Mouse (Mus musculus): ENCODE results near the gene Parp9. TPM values are rescaled to one million over a fixed set of nuclear protein-coding genes. Genes with fewer than 3 reads are reported as not detected.
"Not testable (repeated sequence)": the region's sequence is repeated elsewhere in the genome, so short reads cannot be mapped to it uniquely, and the experiment has no call there.

Parp9 gene
- total RNA-seq, 2 experiments from 2014 or later, result 4.3 to 4.7 TPM

- DNase-seq, result peak; percentile 49 to 50
- intact Hi-C loops (cut with DNase I), result loop anchor here (5.0 kb wide), 1 partner anchor 111 kb away; the partner anchor contains the start of gene Parp14
Observed at GRCm38 (mm10) chr16:35983517-35984101, 45.3 kb downstream of the Parp9 start.

DNA sequence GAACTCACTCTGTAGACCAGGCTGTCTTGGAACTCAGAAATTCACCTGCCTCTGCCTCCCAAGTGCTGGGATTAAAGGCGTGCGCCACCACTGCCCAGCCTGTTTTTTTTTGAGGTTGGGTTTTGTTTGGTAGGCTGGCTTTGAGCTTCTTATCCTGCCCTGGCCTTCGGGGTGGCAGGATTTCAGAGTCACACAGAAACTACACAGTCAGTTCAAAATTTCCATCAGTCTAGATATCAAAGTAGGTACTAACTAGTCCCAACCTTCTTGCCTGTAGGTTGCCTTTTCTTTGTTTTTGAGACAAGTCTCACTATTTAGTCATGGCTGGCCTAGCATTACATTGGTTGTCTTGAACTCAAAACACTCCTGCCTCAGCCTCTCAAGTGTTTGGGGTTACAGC, 46.2 kb downstream of the Parp9 start:
- DNase-seq, result no peak

DNA sequence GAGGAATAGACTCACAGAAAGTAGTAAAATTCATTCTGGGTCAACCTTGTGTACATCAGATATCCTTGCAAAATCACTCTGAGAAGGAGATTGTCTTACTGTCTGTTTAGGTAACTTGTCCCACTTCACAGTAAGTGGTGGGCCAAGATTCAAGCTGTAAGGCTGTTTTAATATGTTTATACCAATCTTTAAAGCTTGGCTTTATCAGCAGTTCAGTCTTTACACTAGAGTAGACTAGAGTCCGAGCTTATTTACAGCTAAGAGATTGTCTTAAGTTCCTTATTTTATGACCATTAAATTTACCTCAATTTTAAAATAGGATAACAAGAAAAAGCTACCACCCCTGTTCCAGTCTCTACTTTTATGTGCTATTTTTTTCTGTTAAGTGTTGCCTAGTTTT, 49.7 kb downstream of the Parp9 start:
- intact Hi-C loops (cut with DNase I), result no loop called here
- DNase-seq, result no peak

More for the DNA sequence above, 46.2 kb downstream of the Parp9 start:
- intact Hi-C loops (cut with DNase I), result loop anchor here (5.0 kb wide), 1 partner anchor 112 kb away; the partner anchor contains the start of gene Parp14

GRCm38 (mm10) chr16:35992391-35992790, 54.1 kb downstream of the Parp9 start:
- DNase-seq, result no peak
- intact Hi-C loops (cut with DNase I), result no loop called here

GRCm38 (mm10) chr16:35993316-35993715, 55.0 kb downstream of the Parp9 start:
- intact Hi-C loops (cut with DNase I), result no loop called here

DNA sequence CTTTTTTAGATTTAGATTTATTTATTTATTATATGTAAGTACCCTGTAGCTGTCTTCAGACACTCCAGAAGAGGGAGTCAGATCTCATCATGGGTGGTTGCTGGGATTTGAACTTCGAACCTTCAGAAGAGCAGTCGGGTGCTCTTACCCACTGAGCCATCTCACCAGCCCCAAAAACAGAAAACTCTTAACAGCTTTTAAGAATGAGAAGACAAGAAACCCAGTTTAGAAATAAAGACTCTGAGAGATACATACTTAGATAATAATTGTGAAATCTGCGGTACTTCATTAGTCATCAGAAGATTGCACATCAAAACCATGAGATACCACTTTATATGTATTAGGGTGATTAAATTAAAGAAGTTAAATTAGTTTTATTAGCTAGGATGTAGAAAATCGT, 60.6 kb downstream of the Parp9 start:
- DNase-seq; intact Hi-C loops (cut with DNase I): not testable (repeated sequence)

More at GRCm38 (mm10) chr16:35993316-35993715, 55.0 kb downstream of the Parp9 start:
- DNase-seq, result no peak

- DNase-seq, result no peak
- intact Hi-C loops (cut with DNase I), result no loop called here
Observed at GRCm38 (mm10) chr16:36008396-36008795, 70.1 kb downstream of the Parp9 start.

DNA sequence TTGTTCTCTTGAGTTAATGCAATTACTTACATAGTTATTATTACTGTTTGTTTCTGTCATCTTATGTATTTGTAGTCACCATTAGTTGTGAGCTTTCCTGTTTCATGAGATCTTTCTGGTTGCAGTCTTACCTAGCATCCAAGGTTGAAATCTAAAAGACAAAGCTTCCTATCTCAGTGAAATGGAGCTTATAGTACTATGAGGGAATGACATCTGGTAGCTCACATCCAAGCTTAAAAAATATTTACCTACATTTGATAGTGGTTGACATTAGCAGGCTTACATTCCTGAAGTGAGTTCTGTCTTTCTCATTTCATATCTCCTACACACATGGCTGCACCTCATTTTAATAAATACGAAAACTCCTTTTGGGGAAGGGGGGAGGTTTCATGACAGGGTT, 78.1 kb downstream of the Parp9 start:
- intact Hi-C loops (cut with DNase I), result no loop called here
- no peak for DNase-seq

Other genes starting within 250 kb of the Parp9 start
- 10 to 100 TPM; 54.7 to 57.4 TPM for gene Dirc2, start 169.1 kb upstream of the Parp9 start, total RNA-seq (2021)
- 1 to 10 TPM; 2.7 to 3.4 TPM for gene Hspbap1, start 168.1 kb upstream of the Parp9 start, total RNA-seq (2021)
- 1 to 10 TPM; 2.8 to 4.0 TPM for gene Parp14, start 66.9 kb upstream of the Parp9 start, total RNA-seq (2021)
- gene Dtx3l, start 681 bp downstream of the Parp9 start, total RNA-seq (2021), result 1 to 10 TPM; 3.6 to 4.6 TPM
- 100 to 1,000 TPM; 156 to 177 TPM for gene Kpna1, start 40.3 kb downstream of the Parp9 start, total RNA-seq (2021)
- 1 to 10 TPM; 1.2 to 1.8 TPM for gene Wdr5b, start 102.7 kb downstream of the Parp9 start, total RNA-seq (2021)
- 100 to 1,000 TPM; 108 to 113 TPM for gene Fam162a, start 133.1 kb downstream of the Parp9 start, total RNA-seq (2021)
- 10 to 100 TPM; 25.5 to 28.4 TPM for gene Ccdc58, start 133.2 kb downstream of the Parp9 start, total RNA-seq (2021)
- gene Csta1, start 192.8 kb downstream of the Parp9 start, total RNA-seq (2021), result not detected
- gene Stfa2l1, start 218.3 kb downstream of the Parp9 start, total RNA-seq (2021), result not detected
- gene Gm5483, start 245.7 kb downstream of the Parp9 start, total RNA-seq (2021), result not detected

Data from gastrocnemius, postnatal 36 days (tissue).